8 mouse cellular contexts compared by ENCODE assay signal in the genomic region with DNA sequence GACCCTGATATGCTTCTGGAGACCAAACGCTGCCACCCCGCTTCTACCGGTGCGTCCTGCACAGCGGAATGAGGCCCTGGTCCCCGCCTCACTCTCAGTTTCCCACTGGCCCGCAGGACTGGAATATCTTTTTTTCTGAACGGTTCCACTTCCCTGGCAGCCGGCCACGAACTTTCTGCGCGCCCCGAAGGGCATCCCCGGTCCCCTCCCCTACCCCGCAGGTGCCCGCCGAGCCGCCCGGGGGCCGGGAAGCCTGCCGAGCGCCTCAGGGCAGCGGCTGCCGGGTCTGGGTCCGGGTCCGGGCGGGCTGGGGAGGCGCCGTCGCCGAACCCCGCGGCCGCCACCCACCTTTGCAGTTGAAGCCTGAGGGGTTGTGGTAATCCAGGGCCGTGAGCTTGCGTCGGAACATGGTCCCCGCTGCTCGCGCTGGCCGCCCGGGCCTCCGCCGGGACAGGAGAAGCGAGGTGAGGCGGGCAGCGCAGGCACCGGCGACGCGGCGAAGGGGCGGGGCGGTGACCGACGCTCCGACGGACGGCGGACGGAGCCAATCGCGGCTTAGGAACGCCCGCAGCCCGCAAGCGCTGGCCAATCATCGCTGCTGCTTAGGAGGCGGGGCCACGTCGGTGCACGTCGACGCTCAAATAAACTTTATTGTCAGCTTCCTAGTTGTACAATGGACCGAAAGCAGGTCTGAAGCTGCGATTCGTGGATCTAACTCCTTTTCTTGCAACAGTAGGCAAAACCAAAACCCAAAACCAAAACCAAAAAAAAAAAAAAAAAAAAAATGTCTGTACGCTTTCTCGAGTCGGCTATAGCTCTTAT. TPM values are rescaled to one million over a fixed set of nuclear protein-coding genes. Genes with fewer than 3 reads are reported as not detected.
DNase-seq lines count a peak whose midpoint lies in the region; ATAC-seq and TF ChIP-seq lines count a peak whose summit lies in the region.

A gene (minus strand): TSS at position 504 of the 822 bp plus-strand sequence.

- H3K4me1 ChIP-seq in hindbrain, embryonic 10.5 days (replicated peaks), result peaks cover 25% of the 10 kb centered on the region
- peaks cover 3% of the 10 kb centered on the region; the same call in 1 of the 2 replicates for H3K4me1 ChIP-seq in lung, postnatal 0 days (ENCODE audit: insufficient read depth, low read depth, low read length)

- peaks cover 35% of the 10 kb centered on the region for H3K36me3 ChIP-seq in hindbrain, embryonic 10.5 days
- H3K36me3 ChIP-seq in lung, postnatal 0 days (ENCODE audit: insufficient read depth, low read length), result peaks cover 14% of the 10 kb centered on the region; the same call in 1 of the 2 replicates

- WGBS in hindbrain, embryonic 10.5 days, result under 1% methylated on average over 80 of the region's 80 CpGs
- WGBS in lung, postnatal 0 days, result under 1% methylated on average over 77 of the region's 80 CpGs

- 0 out of 2 replicates have a peak, but pooled peaks cover 4% of the 10 kb centered on the region for H3K27me3 ChIP-seq in hindbrain, embryonic 10.5 days (ENCODE audit: insufficient read depth, poor library complexity, severe bottlenecking)
- H3K27me3 ChIP-seq in lung, postnatal 0 days (replicated peaks; ENCODE audit: insufficient read depth, low read length), result no peaks in the 10 kb centered on the region

- DNase-seq in MN1 (ENCODE audit: low spot score), result peak; percentile 94
- DNase-seq in cerebellum, adult 9-10 months, result peak; percentile 89
- DNase-seq in hindbrain, embryonic 10.5 days (ENCODE audit: low spot score), result peak; percentile 91
- DNase-seq in layer of hippocampus, adult 9-11 months, result peak; percentile 91
- DNase-seq in lung, postnatal 0 days (ENCODE audit: low spot score), result peak; percentile 99
- DNase-seq in ovary, postnatal 14 days (ENCODE audit: low spot score), result peak; percentile 87
- DNase-seq in thymus, postnatal 14 days, result peak; percentile 94

- TF ChIP-seq CTCF in lung, postnatal 0 days (IDR thresholded peaks at IDR 0.05), result no peak

- H3K4me2 ChIP-seq in lung, postnatal 0 days (replicated peaks; ENCODE audit: low read depth, low read length), result peak within 1 kb of the TSS; percentile 85

- H3K4me3 ChIP-seq in hindbrain, embryonic 10.5 days, result peak within 1 kb of the TSS; percentile 81
- H3K4me3 ChIP-seq in lung, postnatal 0 days (ENCODE audit: low read depth, low read length), result peak within 1 kb of the TSS; percentile 91

- H3K9ac ChIP-seq in lung, postnatal 0 days (replicated peaks; ENCODE audit: low read depth), result peak within 1 kb of the TSS; percentile 92

- ATAC-seq in frontal cortex, adult (ENCODE audit: low TSS enrichment), result peak; percentile 100
- ATAC-seq in lung, postnatal 0 days, result peak; percentile 100

- no peak for TF ChIP-seq EP300 in lung, postnatal 0 days (IDR thresholded peaks at IDR 0.05)

- H3K27ac ChIP-seq in hindbrain, embryonic 10.5 days, result peak within 1 kb of the TSS; percentile 92
- H3K27ac ChIP-seq in lung, postnatal 0 days (ENCODE audit: low read length), result peak within 1 kb of the TSS; percentile 85

- peaks cover 5% of the 10 kb centered on the region; the same call in 1 of the 2 replicates for H3K9me3 ChIP-seq in hindbrain, embryonic 10.5 days
- no peaks in the 10 kb centered on the region for H3K9me3 ChIP-seq in lung, postnatal 0 days (ENCODE audit: low read length)

RNA-seq across cellular contexts. Expression of the gene that starts here (rescaled TPM):
- 223 and 241 TPM in 2 replicates for polyA plus RNA-seq in hindbrain, embryonic 10.5 days (2016; fragmentation: Nextera tagmentation; extraction: Ambion mirVana)
- polyA plus RNA-seq in lung, postnatal 0 days (2015; fragmentation: Nextera tagmentation; extraction: Ambion mirVana), result 137 and 138 TPM in 2 replicates

Comparison
In these comparisons a context has a peak if more than half of its experiments do, and no peak if none do; other contexts are left out.
1. Peak in every context shown above with its lines: DNase-seq, ATAC-seq, H3K4me3 ChIP-seq and H3K27ac ChIP-seq.